Mouse (Mus musculus) liver, adult 2 months (tissue): Measurements from ENCODE around the gene Atf4.

Experiments used
- CTCF ChIP-seq: fragments of 200-500 bp; IDR thresholded peaks from 2 replicates; pipeline ENCODE4 v1.5.1; 2011; ENCODE audit warnings: low read depth, low read length, control low read depth
- POLR2A ChIP-seq: fragments of 200-500 bp; IDR thresholded peaks from 2 replicates; pipeline ENCODE4 v1.6.1; 2011; ENCODE audit warnings: low read length, control low read depth; ENCODE audit not compliant: insufficient read depth; ENCODE audit errors: extremely low read depth

DNA sequence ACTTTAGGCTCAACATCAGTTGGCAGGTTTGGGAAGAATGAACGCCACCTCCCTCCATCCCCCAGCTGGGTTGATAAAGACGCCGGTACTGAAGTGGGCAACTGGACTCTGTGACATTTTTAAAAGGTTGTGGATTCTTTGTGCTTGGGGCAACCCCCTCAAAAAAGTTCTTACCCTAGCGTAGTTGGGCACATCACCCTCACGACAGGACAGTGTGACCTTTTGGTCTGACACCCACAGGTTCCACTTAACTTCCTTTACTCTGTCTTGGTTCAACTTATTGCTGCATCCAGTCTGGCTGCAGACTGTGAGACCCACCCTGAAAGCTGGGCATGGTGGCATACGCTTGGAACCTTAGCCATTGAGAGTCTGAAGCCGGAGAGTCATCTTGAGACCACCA, 31.2 kb upstream of the Atf4 start:
- TF ChIP-seq POLR2A (no peak), CTCF (no peak)
